Mouse (Mus musculus) lung, postnatal 25 days (tissue): ENCODE data around the gene Pgf.
A peak's percentile ranks its signal among the peaks of the same experiment; 100 is the strongest.

ENCODE experiments used
- DNase-seq: peaks from one replicate; pipeline ENCODE4 v3.0.0; 2022; ENCODE audit warnings: low spot score

Gene Pgf

GRCm38 (mm10) chr12:85192461-85193108 lies 15.0 kb upstream of the Pgf start:
- peak; percentile 43 for DNase-seq

GRCm38 (mm10) chr12:85190290-85190689 lies 12.7 kb upstream of the Pgf start:
- no peak for DNase-seq

GRCm38 (mm10) chr12:85186361-85186760 lies 8.8 kb upstream of the Pgf start:
- DNase-seq = no peak

GRCm38 (mm10) chr12:85185810-85186209 lies 8.2 kb upstream of the Pgf start:
- DNase-seq = no peak

- peak; percentile 65 for DNase-seq
Observed at GRCm38 (mm10) chr12:85184118-85184517, 6.5 kb upstream of the Pgf start.

- DNase-seq = no peak
Observed at GRCm38 (mm10) chr12:85182898-85183297, 5.3 kb upstream of the Pgf start.

- no peak for DNase-seq
Observed at GRCm38 (mm10) chr12:85182345-85182643, 4.7 kb upstream of the Pgf start.

- no peak for DNase-seq
Observed at GRCm38 (mm10) chr12:85181475-85182344, 4.1 kb upstream of the Pgf start.

- DNase-seq = no peak
Observed at GRCm38 (mm10) chr12:85178294-85178693, 704 bp upstream of the Pgf start.

GRCm38 (mm10) chr12:85176846-85177523 lies 605 bp downstream of the Pgf start:
- peak; percentile 52 for DNase-seq

- no peak for DNase-seq
Observed at GRCm38 (mm10) chr12:85175926-85176845, 1.4 kb downstream of the Pgf start.

GRCm38 (mm10) chr12:85175087-85175675 lies 2.4 kb downstream of the Pgf start:
- DNase-seq = no peak

- no peak for DNase-seq
Observed at GRCm38 (mm10) chr12:85174016-85174415, 3.6 kb downstream of the Pgf start.

- DNase-seq = no peak
Observed at GRCm38 (mm10) chr12:85170948-85171307, 6.7 kb downstream of the Pgf start.

- no peak for DNase-seq
Observed at GRCm38 (mm10) chr12:85170284-85170947, 7.2 kb downstream of the Pgf start.

GRCm38 (mm10) chr12:85169877-85170276 lies 7.7 kb downstream of the Pgf start:
- DNase-seq = no peak

GRCm38 (mm10) chr12:85169117-85169858 lies 8.3 kb downstream of the Pgf start:
- peak; percentile 74 for DNase-seq

GRCm38 (mm10) chr12:85166631-85167030 lies 11.0 kb downstream of the Pgf start:
- no peak for DNase-seq

GRCm38 (mm10) chr12:85164996-85165395 lies 12.6 kb downstream of the Pgf start:
- no peak for DNase-seq

GRCm38 (mm10) chr12:85159592-85159991 lies 18.0 kb downstream of the Pgf start:
- DNase-seq = no peak
